Mouse (Mus musculus) forebrain, embryonic 10.5 days (tissue): ENCODE results near the gene Slc26a6. TPM values are rescaled to one million over a fixed set of nuclear protein-coding genes. Genes with fewer than 3 reads are reported as not detected.
A peak's percentile ranks its signal among the peaks of the same experiment; 100 is the strongest.

Experiments
- DNase-seq: peaks from one replicate; pipeline ENCODE4 v3.0.0-alpha.2; 2017; ENCODE audit warnings: low spot score; ENCODE audit errors: extremely low spot score
- H3K27ac ChIP-seq: fragments of 300-500 bp; sonication (generic); 2 replicates; pipeline ENCODE4 v1.5.1; 2016; ENCODE audit warnings: mild to moderate bottlenecking
- H3K27me3 ChIP-seq: fragments of 300-500 bp; sonication (generic); 2 replicates; pipeline ENCODE4 v1.6.1; 2016; ENCODE audit warnings: mild to moderate bottlenecking; ENCODE audit not compliant: poor library complexity, severe bottlenecking
- H3K36me3 ChIP-seq: fragments of 300-500 bp; sonication (generic); replicated peaks from 2 replicates; pipeline ENCODE4 v1.6.1; 2016; ENCODE audit warnings: mild to moderate bottlenecking, moderate library complexity
- H3K4me1 ChIP-seq: fragments of 300-500 bp; sonication (generic); 2 replicates; pipeline ENCODE4 v1.6.1; 2016
- H3K4me3 ChIP-seq: fragments of 300-500 bp; sonication (generic); 2 replicates; pipeline ENCODE4 v1.5.1; 2016; ENCODE audit warnings: mild to moderate bottlenecking, moderate library complexity
- H3K9me3 ChIP-seq: fragments of 300-500 bp; sonication (generic); 2 replicates; pipeline ENCODE4 v1.6.1; 2016; ENCODE audit warnings: mild to moderate bottlenecking, moderate library complexity
- WGBS: fragments of 180-500 bp; shearing (Covaris S2); methylation state at CpG from one replicate; pipeline ENCODE4 v1.1.7; 2016; 5-methylcytosine and 5-hydroxymethylcytosine counted together
- polyA plus RNA-seq: library from polyadenylated mRNA; unstranded; fragments of >200 nt; fragmentation: Nextera tagmentation; extraction: Ambion mirVana; gene quantifications from 2 replicates; pipeline ENCODE4 v1.2.1, GENCODE M21; 2016

The Slc26a6 gene
- polyA plus RNA-seq, 1 experiment from 2014 or later: 11.6 TPM

GRCm38 (mm10) chr9:108853635-108854240 is 655 bp downstream of the Slc26a6 start:
- H3K9me3 ChIP-seq: no peaks in the 10 kb centered on the region
- peak overlapping the region; percentile 78 for H3K4me3 ChIP-seq
- peak; percentile 93 for DNase-seq
- H3K27ac ChIP-seq: peak overlapping the region; percentile 91
- peaks cover 36% of the 10 kb centered on the region for H3K4me1 ChIP-seq
- H3K36me3 ChIP-seq: peaks cover 30% of the 10 kb centered on the region
- WGBS: 3% methylated on average over 25 of the region's 25 CpGs
- H3K27me3 ChIP-seq: peaks cover 18% of the 10 kb centered on the region

DNA sequence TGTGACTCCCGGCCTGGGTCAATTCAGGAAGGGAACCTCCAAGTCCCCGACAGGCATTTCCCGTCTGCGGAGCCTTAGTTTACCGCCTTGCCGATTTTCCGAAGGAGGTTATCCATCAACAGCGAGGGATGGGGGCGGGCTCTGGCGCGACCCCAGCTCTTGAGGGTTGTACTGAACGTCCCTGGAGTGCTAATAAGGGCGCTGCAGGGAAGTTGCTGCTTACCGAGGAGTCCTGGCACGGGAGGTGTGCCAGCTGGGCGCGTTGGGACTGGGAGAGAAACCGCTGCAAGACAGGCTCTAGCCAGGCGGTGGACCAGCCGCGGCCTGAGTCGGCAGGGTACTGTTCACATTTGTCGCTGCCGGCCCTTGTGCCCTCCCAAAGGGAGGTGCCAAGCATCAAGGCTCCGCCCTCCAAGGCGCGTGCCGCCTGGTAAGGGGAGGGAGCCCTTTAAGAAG is 1.2 kb downstream of the Slc26a6 start:
- peaks cover 18% of the 10 kb centered on the region for H3K27me3 ChIP-seq
- H3K4me1 ChIP-seq: peaks cover 36% of the 10 kb centered on the region
- H3K4me3 ChIP-seq: peak overlapping the region; percentile 78
- H3K36me3 ChIP-seq: peaks cover 29% of the 10 kb centered on the region
- WGBS: under 1% methylated on average over 28 of the region's 28 CpGs
- peak overlapping the region; percentile 91 for H3K27ac ChIP-seq
- no peaks in the 10 kb centered on the region for H3K9me3 ChIP-seq
- peak; percentile 86 for DNase-seq

DNA sequence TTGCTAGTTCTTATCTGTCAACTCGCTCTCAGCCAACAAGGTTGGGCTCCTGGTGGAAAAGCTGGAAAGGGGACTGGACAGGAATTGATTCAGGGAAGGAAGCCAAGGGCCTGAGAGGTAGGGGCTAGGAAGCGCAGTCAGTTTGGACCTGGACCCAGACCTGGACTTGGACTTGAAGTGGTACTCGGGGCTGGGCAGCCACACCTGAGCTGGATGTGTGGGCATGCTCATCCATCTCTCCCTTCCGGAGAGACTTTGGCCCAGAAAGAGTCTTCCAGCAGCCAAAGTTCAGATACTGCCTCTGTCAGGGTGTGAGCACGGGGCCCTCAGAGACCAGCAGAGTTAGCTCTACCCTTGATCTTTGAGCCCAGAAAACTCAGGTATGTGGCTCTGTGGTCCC is 2.3 kb downstream of the Slc26a6 start:
- Histone ChIP-seq H3K36me3 (peaks cover 35% of the 10 kb centered on the region), H3K4me1 (peaks cover 36% of the 10 kb centered on the region), H3K27ac (no peak overlapping the region), H3K4me3 (peak overlapping the region; percentile 78), H3K27me3 (peaks cover 18% of the 10 kb centered on the region), H3K9me3 (no peaks in the 10 kb centered on the region)
- DNase-seq: no peak
- 56% methylated on average over 5 of the region's 5 CpGs for WGBS

- Histone ChIP-seq H3K36me3 (peaks cover 47% of the 10 kb centered on the region), H3K9me3 (no peaks in the 10 kb centered on the region), H3K27ac (no peak overlapping the region), H3K4me1 (peaks cover 14% of the 10 kb centered on the region), H3K27me3 (peaks cover 18% of the 10 kb centered on the region), H3K4me3 (no peak overlapping the region)
- WGBS: 83% methylated on average over 8 of the region's 8 CpGs
- no peak for DNase-seq
Observed at GRCm38 (mm10) chr9:108858792-108859527, 5.9 kb downstream of the Slc26a6 start.

DNA sequence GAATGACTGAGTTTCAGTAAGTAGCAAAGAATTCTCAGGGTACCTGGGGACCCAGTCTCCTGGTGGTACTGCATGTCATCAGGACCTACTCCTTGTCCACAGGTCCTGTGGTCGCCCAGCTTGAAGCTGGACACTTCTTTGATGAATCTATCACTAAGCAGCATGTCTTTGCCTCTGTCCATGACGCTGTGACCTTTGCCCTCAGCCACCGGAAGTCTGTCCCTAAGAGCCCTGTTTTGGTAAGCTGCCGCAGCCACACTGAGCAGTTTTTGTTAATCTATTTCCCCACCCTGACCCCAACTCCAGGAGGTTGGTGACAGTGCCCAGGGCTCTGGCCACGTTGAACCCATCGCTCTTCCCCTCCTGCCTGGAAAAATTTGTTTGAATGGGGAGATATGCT is 59.2 kb downstream of the Slc26a6 start:
- 70% methylated on average over 6 of the region's 6 CpGs for WGBS

GRCm38 (mm10) chr9:108913161-108913560 is 60.1 kb downstream of the Slc26a6 start:
- Histone ChIP-seq H3K27me3 (no peaks in the 10 kb centered on the region), H3K4me1 (0 out of 2 replicates have a peak, but pooled peaks cover 4% of the 10 kb centered on the region), H3K36me3 (no peaks in the 10 kb centered on the region), H3K9me3 (no peaks in the 10 kb centered on the region), H3K4me3 (no peak overlapping the region), H3K27ac (no peak overlapping the region)
- 88% methylated on average over 7 of the region's 7 CpGs for WGBS
- DNase-seq: no peak

More for the DNA sequence above, 59.2 kb downstream of the Slc26a6 start:
- Histone ChIP-seq H3K4me3 (no peak overlapping the region), H3K27me3 (no peaks in the 10 kb centered on the region), H3K36me3 (no peaks in the 10 kb centered on the region), H3K27ac (no peak overlapping the region), H3K4me1 (0 out of 2 replicates have a peak, but pooled peaks cover 4% of the 10 kb centered on the region), H3K9me3 (no peaks in the 10 kb centered on the region)
- no peak for DNase-seq

GRCm38 (mm10) chr9:108913621-108914020 is 60.5 kb downstream of the Slc26a6 start:
- DNase-seq: no peak
- WGBS: 90% methylated on average over 10 of the region's 10 CpGs
- H3K4me1 ChIP-seq: 0 out of 2 replicates have a peak, but pooled peaks cover 4% of the 10 kb centered on the region
- H3K27me3 ChIP-seq: no peaks in the 10 kb centered on the region
- H3K27ac ChIP-seq: no peak overlapping the region
- no peaks in the 10 kb centered on the region for H3K9me3 ChIP-seq
- H3K4me3 ChIP-seq: no peak overlapping the region
- no peaks in the 10 kb centered on the region for H3K36me3 ChIP-seq

- 85% methylated on average over 6 of the region's 6 CpGs for WGBS
- Histone ChIP-seq H3K36me3 (no peaks in the 10 kb centered on the region), H3K27me3 (no peaks in the 10 kb centered on the region), H3K4me1 (0 out of 2 replicates have a peak, but pooled peaks cover 4% of the 10 kb centered on the region), H3K4me3 (no peak within 1 kb of the TSS), H3K27ac (no peak within 1 kb of the TSS), H3K9me3 (no peaks in the 10 kb centered on the region)
- no peak for DNase-seq
Observed at GRCm38 (mm10) chr9:108914491-108914890, 61.4 kb downstream of the Slc26a6 start, which contains the start of gene Tmem89. Tmem89 (plus strand) TSS chr9:108914619.

DNA sequence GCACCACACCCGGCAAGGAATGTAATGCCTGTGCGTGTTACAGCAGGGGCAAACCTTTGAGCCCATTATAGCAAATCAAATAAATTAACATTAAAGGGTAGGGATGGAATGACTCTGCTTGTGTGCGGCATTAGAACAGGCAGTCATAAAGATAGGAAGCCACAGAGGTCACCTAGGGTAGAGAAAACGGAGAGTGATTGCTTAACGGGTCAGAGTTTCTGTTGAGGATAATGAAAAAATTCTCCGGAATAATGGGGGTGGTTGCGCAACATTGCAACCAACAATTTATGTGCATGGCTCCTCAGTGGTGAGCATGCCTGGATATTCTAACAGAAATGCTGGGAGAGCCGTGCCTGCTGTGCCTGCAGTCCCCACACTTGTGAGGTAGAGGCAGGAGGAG is 72.8 kb downstream of the Slc26a6 start:
- no peak for DNase-seq
- Histone ChIP-seq H3K9me3 (no peaks in the 10 kb centered on the region), H3K27me3 (no peaks in the 10 kb centered on the region), H3K4me1 (peaks cover 7% of the 10 kb centered on the region), H3K36me3 (no peaks in the 10 kb centered on the region), H3K27ac (no peak overlapping the region), H3K4me3 (no peak overlapping the region)
- 84% methylated on average over 8 of the region's 8 CpGs for WGBS

DNA sequence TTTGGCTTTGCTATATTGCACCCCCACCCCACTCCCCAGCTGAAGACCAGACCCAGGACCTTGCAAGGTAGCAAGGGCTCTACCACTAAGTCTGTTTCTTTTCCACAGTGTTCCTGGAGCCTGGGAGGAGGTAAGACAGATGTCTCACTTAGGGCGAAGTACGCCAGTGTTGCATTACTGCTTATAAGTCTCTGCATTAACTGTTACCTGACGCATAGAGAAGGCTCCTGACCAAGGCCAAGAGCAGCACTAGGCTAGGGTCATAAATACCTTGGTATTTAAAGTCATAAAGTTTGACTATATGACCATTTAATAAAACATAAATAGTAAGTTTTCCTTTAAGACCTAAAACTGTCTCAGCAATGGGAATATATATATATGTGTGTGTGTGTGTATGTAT is 75.3 kb downstream of the Slc26a6 start:
- H3K4me1 ChIP-seq: peaks cover 5% of the 10 kb centered on the region
- H3K27ac ChIP-seq: no peak overlapping the region
- H3K9me3 ChIP-seq: no peaks in the 10 kb centered on the region
- 88% methylated on average over 3 of the region's 3 CpGs for WGBS
- no peaks in the 10 kb centered on the region for H3K36me3 ChIP-seq
- no peaks in the 10 kb centered on the region for H3K27me3 ChIP-seq
- no peak overlapping the region for H3K4me3 ChIP-seq
- no peak for DNase-seq

- WGBS: 20% methylated on average over 3 of the region's 3 CpGs
- no peaks in the 10 kb centered on the region for H3K27me3 ChIP-seq
- DNase-seq: no peak
- peaks cover 31% of the 10 kb centered on the region for H3K36me3 ChIP-seq
- H3K27ac ChIP-seq: peak overlapping the region; percentile 89
- peak overlapping the region; percentile 91 for H3K4me3 ChIP-seq
- H3K4me1 ChIP-seq: peaks cover 11% of the 10 kb centered on the region
- H3K9me3 ChIP-seq: no peaks in the 10 kb centered on the region
Observed at GRCm38 (mm10) chr9:108935991-108936390, 82.9 kb downstream of the Slc26a6 start.

- peak within 1 kb of the TSS; percentile 89 for H3K27ac ChIP-seq
- no peaks in the 10 kb centered on the region for H3K27me3 ChIP-seq
- peaks cover 11% of the 10 kb centered on the region for H3K4me1 ChIP-seq
- peak; percentile 92 for DNase-seq
- peak within 1 kb of the TSS; percentile 91 for H3K4me3 ChIP-seq
- peaks cover 38% of the 10 kb centered on the region for H3K36me3 ChIP-seq
- WGBS: 1% methylated on average over 58 of the region's 58 CpGs
- no peaks in the 10 kb centered on the region for H3K9me3 ChIP-seq
Observed at GRCm38 (mm10) chr9:108936418-108937364, 83.6 kb downstream of the Slc26a6 start, which contains the start of gene Uqcrc1. Uqcrc1 (plus strand) TSS chr9:108936633.
